Mouse (Mus musculus): Measurements from ENCODE around the gene Zfp513. TPM values are rescaled to one million over a fixed set of nuclear protein-coding genes. Genes with fewer than 3 reads are reported as not detected.

Gene Zfp513
- total and polyA plus RNA-seq, 2 experiments: 3.1 to 27.6 TPM

- H3K4me1 ChIP-seq (ENCODE audit: control insufficient read depth, insufficient read depth, low read length): peaks cover 4% of the 10 kb centered on the region
- H3K79me2 ChIP-seq (ENCODE audit: control insufficient read depth, insufficient read depth, low read length): peaks cover 7% of the 10 kb centered on the region
- H3K36me3 ChIP-seq (ENCODE audit: control insufficient read depth, insufficient read depth, low read length): peaks cover 38% of the 10 kb centered on the region
- DNase-seq (ENCODE audit: extremely low read depth, low read depth, low spot score): no peak
- no peak for TF ChIP-seq CTCF (IDR thresholded peaks at IDR 0.05; ENCODE audit: low read depth, low read length)
- no peak for TF ChIP-seq POLR2A (IDR thresholded peaks at IDR 0.05; ENCODE audit: extremely low read depth, insufficient read depth, low read length)
- WGBS: 82% methylated on average over 5 of the region's 5 CpGs
- H3K4me3 ChIP-seq (ENCODE audit: insufficient read depth, low read depth, low read length): no peak overlapping the region
- no peak overlapping the region for H3K9ac ChIP-seq (ENCODE audit: low read depth, low read length)
- H3K27ac ChIP-seq (replicated peaks; ENCODE audit: insufficient read depth, low read depth, low read length): no peak overlapping the region
- no peaks in the 10 kb centered on the region for H3K27me3 ChIP-seq (ENCODE audit: control insufficient read depth, insufficient read depth, low read length)
Measured at GRCm38 (mm10) chr5:31198616-31199320, 3.3 kb downstream of the Zfp513 start.

GRCm38 (mm10) chr5:31198170-31198569, 3.9 kb downstream of the Zfp513 start:
- Histone ChIP-seq H3K27me3 (ENCODE audit: control insufficient read depth, insufficient read depth, low read length) (no peaks in the 10 kb centered on the region), H3K27ac (replicated peaks; ENCODE audit: insufficient read depth, low read depth, low read length) (no peak overlapping the region), H3K9ac (ENCODE audit: low read depth, low read length) (no peak overlapping the region), H3K4me3 (ENCODE audit: insufficient read depth, low read depth, low read length) (no peak overlapping the region), H3K79me2 (ENCODE audit: control insufficient read depth, insufficient read depth, low read length) (peaks cover 7% of the 10 kb centered on the region), H3K4me1 (ENCODE audit: control insufficient read depth, insufficient read depth, low read length) (peaks cover 4% of the 10 kb centered on the region), H3K36me3 (ENCODE audit: control insufficient read depth, insufficient read depth, low read length) (peaks cover 34% of the 10 kb centered on the region)
- DNase-seq (ENCODE audit: extremely low read depth, low read depth, low spot score): no peak
- WGBS: 77% methylated on average over 9 of the region's 9 CpGs
- TF ChIP-seq CTCF (IDR thresholded peaks at IDR 0.05; ENCODE audit: low read depth, low read length) (no peak), POLR2A (IDR thresholded peaks at IDR 0.05; ENCODE audit: extremely low read depth, insufficient read depth, low read length) (no peak)

GRCm38 (mm10) chr5:31197072-31197471, 5.0 kb downstream of the Zfp513 start:
- Histone ChIP-seq H3K27ac (replicated peaks; ENCODE audit: insufficient read depth, low read depth, low read length) (no peak overlapping the region), H3K4me3 (ENCODE audit: insufficient read depth, low read depth, low read length) (no peak overlapping the region), H3K4me1 (ENCODE audit: control insufficient read depth, insufficient read depth, low read length) (peaks cover 1% of the 10 kb centered on the region), H3K36me3 (ENCODE audit: control insufficient read depth, insufficient read depth, low read length) (peaks cover 33% of the 10 kb centered on the region), H3K27me3 (ENCODE audit: control insufficient read depth, insufficient read depth, low read length) (no peaks in the 10 kb centered on the region), H3K9ac (ENCODE audit: low read depth, low read length) (no peak overlapping the region), H3K79me2 (ENCODE audit: control insufficient read depth, insufficient read depth, low read length) (peaks cover 7% of the 10 kb centered on the region)
- no peak for DNase-seq (ENCODE audit: extremely low read depth, low read depth, low spot score)
- TF ChIP-seq POLR2A (IDR thresholded peaks at IDR 0.05; ENCODE audit: extremely low read depth, insufficient read depth, low read length): no peak
- no peak for TF ChIP-seq CTCF (IDR thresholded peaks at IDR 0.05; ENCODE audit: low read depth, low read length)
- WGBS: 95% methylated on average over 12 of the region's 12 CpGs

- 89% methylated on average over 10 of the region's 10 CpGs for WGBS
- peaks cover 5% of the 10 kb centered on the region for H3K4me1 ChIP-seq (ENCODE audit: control insufficient read depth, insufficient read depth, low read length)
- peaks cover 10% of the 10 kb centered on the region for H3K79me2 ChIP-seq (ENCODE audit: control insufficient read depth, insufficient read depth, low read length)
- H3K36me3 ChIP-seq (ENCODE audit: control insufficient read depth, insufficient read depth, low read length): peaks cover 33% of the 10 kb centered on the region
- H3K27me3 ChIP-seq (ENCODE audit: control insufficient read depth, insufficient read depth, low read length): no peaks in the 10 kb centered on the region
- no peak for DNase-seq (ENCODE audit: extremely low read depth, low read depth, low spot score)
- no peak overlapping the region for H3K9ac ChIP-seq (ENCODE audit: low read depth, low read length)
- H3K4me3 ChIP-seq (ENCODE audit: insufficient read depth, low read depth, low read length): no peak overlapping the region
- no peak overlapping the region for H3K27ac ChIP-seq (replicated peaks; ENCODE audit: insufficient read depth, low read depth, low read length)
- no peak for TF ChIP-seq CTCF (IDR thresholded peaks at IDR 0.05; ENCODE audit: low read depth, low read length)
- no peak for TF ChIP-seq POLR2A (IDR thresholded peaks at IDR 0.05; ENCODE audit: extremely low read depth, insufficient read depth, low read length)
Measured at GRCm38 (mm10) chr5:31196207-31196606, 5.9 kb downstream of the Zfp513 start.

GRCm38 (mm10) chr5:31195671-31196070, 6.4 kb downstream of the Zfp513 start:
- TF ChIP-seq CTCF (IDR thresholded peaks at IDR 0.05; ENCODE audit: low read depth, low read length): no peak
- no peak for TF ChIP-seq POLR2A (IDR thresholded peaks at IDR 0.05; ENCODE audit: extremely low read depth, insufficient read depth, low read length)
- 95% methylated on average over 4 of the region's 4 CpGs for WGBS
- Histone ChIP-seq H3K36me3 (ENCODE audit: control insufficient read depth, insufficient read depth, low read length) (peaks cover 35% of the 10 kb centered on the region), H3K27ac (replicated peaks; ENCODE audit: insufficient read depth, low read depth, low read length) (no peak overlapping the region), H3K27me3 (ENCODE audit: control insufficient read depth, insufficient read depth, low read length) (no peaks in the 10 kb centered on the region), H3K4me3 (ENCODE audit: insufficient read depth, low read depth, low read length) (no peak overlapping the region), H3K4me1 (ENCODE audit: control insufficient read depth, insufficient read depth, low read length) (peaks cover 5% of the 10 kb centered on the region), H3K9ac (ENCODE audit: low read depth, low read length) (no peak overlapping the region), H3K79me2 (ENCODE audit: control insufficient read depth, insufficient read depth, low read length) (peaks cover 10% of the 10 kb centered on the region)
- DNase-seq (ENCODE audit: extremely low read depth, low read depth, low spot score): no peak
